Mouse (Mus musculus): ENCODE data around the gene Capn7.

Gene Capn7

DNA sequence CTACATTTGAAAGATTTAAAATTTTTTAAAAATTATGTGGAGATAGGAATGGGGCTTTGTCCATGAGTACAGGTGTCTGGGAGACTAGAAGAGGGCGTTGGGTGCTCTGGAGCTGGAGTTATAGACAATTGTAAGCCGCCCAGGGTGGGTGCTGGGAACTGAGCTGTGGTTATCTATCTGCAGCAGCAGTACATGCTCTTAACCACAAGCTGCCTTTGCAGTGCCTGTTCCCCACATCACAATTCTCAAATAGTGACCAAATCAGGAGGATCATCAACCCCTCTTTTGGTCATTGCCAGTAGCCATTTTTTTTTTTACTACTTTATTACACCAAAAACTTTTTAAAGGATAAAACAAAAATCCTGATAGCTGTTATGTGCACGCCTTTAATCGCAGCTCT lies 28.2 kb downstream of the Capn7 start:
- DNase-seq (ENCODE audit: low read depth, low spot score), result no peak

DNA sequence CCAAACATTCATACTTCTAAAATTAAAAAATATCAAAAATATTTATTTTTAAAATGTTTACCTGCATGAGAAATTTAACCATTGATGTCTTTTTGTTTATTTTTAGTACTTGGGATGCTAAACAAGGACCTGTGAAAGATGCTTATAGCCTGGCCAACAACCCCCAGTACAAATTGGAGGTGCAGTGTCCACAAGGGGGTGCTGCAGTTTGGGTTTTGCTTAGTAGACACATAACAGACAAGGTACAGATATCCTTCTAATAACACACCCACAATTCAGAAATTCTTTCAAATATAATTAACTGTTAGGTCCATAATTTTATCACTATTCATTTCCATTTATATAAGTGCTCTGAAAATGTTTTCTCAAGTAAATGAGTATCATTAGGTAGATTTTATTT lies 28.9 kb downstream of the Capn7 start:
- peak; percentile 34 for DNase-seq (ENCODE audit: low read depth, low spot score)

- DNase-seq (ENCODE audit: low read depth, low spot score), result no peak
These were observed 31.5 kb downstream of the Capn7 start for GRCm38 (mm10) chr14:31367951-31368350.

- DNase-seq (ENCODE audit: low read depth, low spot score), result no peak
These were observed 32.9 kb downstream of the Capn7 start for GRCm38 (mm10) chr14:31369377-31369776.

DNA sequence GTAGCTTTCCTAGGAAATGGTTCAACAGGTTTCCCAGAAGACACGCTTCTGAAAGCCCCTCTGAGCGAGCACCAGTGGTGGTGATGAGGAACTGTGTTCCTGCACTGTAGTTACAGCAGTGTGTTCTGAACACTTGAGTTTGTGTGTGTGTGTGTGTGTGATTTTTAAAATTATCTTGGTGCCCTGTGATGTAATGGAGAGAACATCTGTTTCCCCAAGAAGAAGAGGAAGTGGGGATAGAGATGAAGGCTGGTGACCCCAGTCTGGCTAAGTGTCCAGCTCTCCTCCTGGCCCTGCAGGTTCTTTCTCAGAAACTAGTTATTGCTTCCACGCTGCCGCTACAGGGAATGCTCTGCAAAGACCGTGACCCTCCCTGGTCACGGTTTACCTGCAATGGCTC lies 38.0 kb downstream of the Capn7 start:
- DNase-seq (ENCODE audit: low read depth, low spot score), result no peak

GRCm38 (mm10) chr14:31376331-31376730 lies 39.9 kb downstream of the Capn7 start:
- no peak for DNase-seq (ENCODE audit: low read depth, low spot score)

DNA sequence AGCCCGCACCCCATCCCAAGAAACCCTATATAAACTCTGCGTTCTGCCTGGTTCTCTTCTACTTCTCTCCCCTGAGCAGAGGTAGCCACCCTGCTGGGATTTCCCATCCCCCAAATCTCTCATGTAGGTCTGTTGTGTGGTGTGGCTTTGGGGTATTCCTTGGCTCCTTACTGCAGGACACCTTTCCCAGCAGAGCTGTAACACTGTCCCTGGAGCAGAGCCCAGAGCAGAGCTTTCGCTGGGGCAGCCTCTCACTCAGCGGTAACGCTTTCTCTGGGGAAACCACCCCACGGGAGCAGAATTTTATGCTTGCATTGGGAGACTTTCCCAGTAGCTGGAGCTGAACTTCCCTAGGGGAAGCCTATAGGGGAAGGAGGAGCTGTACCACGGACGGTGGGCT lies 45.8 kb downstream of the Capn7 start:
- DNase-seq (ENCODE audit: low read depth, low spot score), result no peak

DNA sequence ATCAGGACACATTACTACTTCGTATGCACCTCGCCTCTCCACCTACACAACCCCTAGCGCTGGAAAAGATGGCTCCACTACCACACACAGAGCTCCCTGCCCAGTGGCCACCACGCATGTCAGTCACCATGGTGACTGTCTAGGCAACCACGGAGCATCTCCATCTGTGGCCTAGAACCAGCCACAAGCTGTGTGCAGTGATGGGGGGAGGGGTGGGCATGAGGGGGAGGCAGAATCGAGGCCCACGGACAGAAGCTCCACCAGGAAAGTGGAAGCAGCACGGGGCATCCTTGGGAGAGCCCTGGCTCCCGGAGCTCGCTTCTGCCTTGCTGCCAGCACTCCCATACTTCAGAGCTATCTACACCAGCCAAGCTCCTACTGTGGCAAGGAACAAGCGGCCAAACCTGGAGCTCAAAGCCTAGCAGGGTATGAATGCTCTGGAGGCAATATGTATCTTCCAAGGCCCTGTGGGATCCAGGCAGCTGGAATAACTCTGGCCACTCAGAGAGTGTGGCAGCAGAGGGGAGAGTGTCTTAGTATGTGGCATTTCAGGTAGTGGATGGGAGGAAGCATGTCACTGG lies 47.1 kb downstream of the Capn7 start:
- no peak for DNase-seq (ENCODE audit: low read depth, low spot score)

GRCm38 (mm10) chr14:31384366-31385323 lies 48.2 kb downstream of the Capn7 start:
- DNase-seq (ENCODE audit: low read depth, low spot score), result no peak

GRCm38 (mm10) chr14:31385406-31385805 lies 49.0 kb downstream of the Capn7 start:
- DNase-seq (ENCODE audit: low read depth, low spot score), result no peak

DNA sequence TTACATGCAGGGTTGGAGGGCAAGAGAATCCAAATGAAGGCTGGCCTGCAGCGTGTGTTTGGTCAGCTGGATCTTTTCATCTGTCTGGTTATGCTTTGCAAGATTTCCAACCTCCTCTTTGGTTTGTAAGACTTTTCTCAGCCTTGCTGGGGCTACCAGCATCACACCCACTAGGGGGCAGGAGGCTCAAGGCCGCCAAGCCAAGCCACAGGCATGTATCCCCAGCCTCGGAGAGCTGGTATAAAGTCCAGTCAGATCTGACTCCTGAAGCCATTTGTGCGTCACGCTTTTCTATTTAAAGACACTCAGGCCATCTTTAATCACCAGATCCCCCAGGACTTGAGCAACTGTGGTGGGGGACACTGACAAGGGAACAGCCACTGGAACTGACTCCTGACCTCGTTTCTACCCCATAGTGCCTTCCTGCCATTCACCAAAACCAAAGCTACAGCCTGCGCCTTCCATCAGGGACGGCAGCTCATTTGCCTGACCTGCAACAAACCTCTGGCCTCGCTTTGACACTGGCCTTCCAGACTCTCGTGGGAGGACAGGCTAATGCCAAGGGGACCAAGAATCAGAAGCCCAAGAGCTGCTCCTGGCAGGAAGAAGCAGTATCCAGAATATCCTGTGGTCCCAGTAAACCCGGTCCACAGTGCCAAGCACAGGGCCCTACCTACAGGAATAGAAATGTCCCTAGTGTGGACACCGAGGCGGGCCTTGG lies 49.7 kb downstream of the Capn7 start:
- DNase-seq (ENCODE audit: low read depth, low spot score), result peak; percentile 50

DNA sequence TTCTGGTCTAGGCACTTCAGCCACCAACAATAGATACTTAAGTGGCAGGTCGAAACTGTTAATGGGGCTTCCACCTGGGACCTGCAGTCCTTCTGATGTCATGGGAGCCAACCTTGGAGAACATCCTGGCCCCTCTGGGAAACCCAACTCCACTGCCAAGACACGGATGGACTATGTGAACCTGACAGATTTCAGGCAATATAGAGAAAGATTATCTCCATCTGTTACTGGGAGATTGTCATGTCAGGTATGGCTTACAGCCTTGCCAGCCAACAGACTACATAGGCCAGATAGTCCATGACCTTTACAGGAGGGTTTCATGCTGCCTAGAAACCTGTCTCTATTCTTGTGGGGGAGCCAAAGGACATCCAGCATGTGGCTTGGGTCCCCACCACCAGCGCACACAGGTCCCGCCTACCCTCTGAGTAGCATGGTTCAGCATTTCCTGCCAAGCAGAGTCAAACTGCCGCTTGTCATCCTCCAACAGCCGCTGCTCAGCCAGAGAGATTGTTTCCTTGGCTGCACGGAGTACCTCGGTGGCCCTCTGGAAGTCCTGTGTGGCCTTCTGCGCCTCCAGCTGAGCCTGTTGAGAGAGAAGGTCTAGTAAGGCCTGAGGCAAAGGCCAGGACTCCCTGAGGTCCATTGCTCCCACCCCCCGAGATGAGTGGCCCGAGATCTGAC lies 51.0 kb downstream of the Capn7 start:
- DNase-seq (ENCODE audit: low read depth, low spot score), result no peak

- no peak for DNase-seq (ENCODE audit: low read depth, low spot score)
These were observed 51.8 kb downstream of the Capn7 start for GRCm38 (mm10) chr14:31388086-31388872.

DNA sequence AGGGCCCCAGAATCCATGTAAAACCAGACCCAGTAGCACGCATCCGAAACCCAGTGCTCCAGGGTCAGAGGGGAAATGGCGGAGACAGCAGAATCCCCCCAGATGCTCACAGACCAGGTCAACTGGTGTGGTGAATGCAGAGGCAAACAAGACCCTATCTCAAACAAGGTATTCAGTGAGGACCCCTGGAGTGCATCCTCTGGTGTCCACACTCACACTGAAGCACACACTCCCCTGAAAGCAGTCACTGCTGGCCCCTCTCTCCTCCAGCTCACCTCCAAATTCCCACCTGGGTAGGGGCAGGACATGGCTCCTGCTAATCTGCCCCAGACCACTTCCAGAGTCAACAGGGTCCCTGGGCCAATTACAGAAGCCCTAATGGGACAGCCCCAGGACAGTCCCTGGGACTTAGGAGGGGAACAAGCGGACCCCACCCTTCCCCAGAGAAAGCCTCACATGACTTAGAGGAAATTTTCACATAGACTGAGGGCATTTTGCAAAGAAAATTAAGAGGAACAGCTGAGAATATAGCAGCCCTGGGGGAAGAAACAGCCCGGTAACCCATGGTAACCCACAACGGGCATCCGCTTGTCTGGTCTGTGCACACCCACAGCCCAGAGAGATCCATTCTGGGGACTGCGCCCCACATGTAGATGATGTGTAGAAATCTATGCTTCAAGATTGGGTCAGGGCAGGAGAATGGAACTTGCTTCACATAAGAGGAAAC lies 53.1 kb downstream of the Capn7 start:
- DNase-seq (ENCODE audit: low read depth, low spot score), result no peak

- no peak for DNase-seq (ENCODE audit: low read depth, low spot score)
These were observed 55.9 kb downstream of the Capn7 start for GRCm38 (mm10) chr14:31392300-31392699.

GRCm38 (mm10) chr14:31392873-31393545 lies 56.6 kb downstream of the Capn7 start:
- DNase-seq (ENCODE audit: low read depth, low spot score), result no peak

DNA sequence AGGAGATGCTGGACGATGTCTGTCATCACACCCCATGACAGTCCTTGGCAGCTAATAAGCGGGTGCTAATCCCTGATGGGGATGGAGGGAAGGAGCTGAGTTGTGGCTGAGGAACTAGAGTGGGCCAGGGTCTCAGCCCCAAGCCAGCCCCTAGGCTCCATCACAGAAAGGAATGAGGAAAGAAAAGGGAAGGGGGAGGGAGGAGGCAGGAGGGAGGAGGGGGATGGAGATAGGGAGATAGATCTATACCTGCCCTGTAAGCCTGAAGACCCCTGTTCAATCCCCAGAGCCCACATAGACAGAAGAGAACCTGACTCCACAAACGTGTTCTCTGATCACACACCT lies 57.1 kb downstream of the Capn7 start:
- DNase-seq (ENCODE audit: low read depth, low spot score), result no peak

GRCm38 (mm10) chr14:31393936-31394630 lies 57.6 kb downstream of the Capn7 start:
- no peak for DNase-seq (ENCODE audit: low read depth, low spot score)

DNA sequence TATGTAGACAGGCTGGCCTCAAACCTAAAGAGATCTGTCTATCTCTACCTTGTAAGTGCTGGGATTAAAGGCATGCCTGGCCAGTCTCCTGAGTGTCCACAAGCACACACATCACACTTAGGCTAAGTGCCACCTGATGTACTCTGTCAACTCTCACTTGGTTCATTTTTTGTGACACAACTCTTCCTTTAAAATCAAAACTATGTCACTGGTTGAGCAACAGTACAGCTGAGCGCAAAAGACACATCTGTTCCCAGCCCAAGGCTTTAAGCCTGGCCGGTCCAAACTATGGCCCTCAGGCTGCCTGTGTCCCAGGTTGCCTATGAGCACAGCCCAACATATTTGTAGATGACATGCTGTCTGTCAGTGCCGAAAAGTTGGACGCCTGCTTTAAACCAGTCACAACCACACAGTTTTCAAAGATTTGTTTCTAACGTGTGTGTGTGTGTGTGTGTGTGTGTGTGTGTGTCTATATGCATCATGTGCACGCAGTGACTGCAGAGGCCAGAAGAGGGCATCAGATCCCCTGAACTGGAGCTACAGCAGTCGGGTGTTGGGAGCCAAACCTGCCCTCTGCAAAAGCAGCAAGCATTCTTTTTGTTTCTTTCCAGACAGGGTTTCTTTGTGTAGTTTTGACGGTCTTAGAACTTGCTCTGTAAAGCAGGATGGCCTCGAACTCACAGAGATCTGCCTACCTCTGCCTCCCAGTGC lies 58.5 kb downstream of the Capn7 start:
- no peak for DNase-seq (ENCODE audit: low read depth, low spot score)
